Comparison of ENCODE assay signal across 8 mouse cellular contexts in genomic region chr7:47050766-47051165, GRCm38 (mm10). TPM values are rescaled to one million over a fixed set of nuclear protein-coding genes. Genes with fewer than 3 reads are reported as not detected.
DNase-seq lines count a peak whose midpoint lies in the region; ATAC-seq and TF ChIP-seq lines count a peak whose summit lies in the region.

No protein-coding gene starts in this region.

- peak; percentile 23 to 54 for DNase-seq in gastrocnemius, postnatal 4 days (ENCODE audit: low spot score in 2 of 2)
- no peak for DNase-seq in gastrocnemius, postnatal 36 days
- peak; percentile 63 for DNase-seq in adrenal gland, adult 8-10 months
- DNase-seq in forelimb bud, embryonic 11.5 days (ENCODE audit: low read depth, low spot score): peak; percentile 21
- DNase-seq in hindbrain, postnatal 0 days (ENCODE audit: low spot score): peak; percentile 60
- peak; percentile 41 for DNase-seq in left cerebral cortex, postnatal 4 days
- DNase-seq in midbrain, embryonic 10.5 days (ENCODE audit: low spot score): no peak
- DNase-seq in MN1 (ENCODE audit: low spot score): no peak

- under 1% methylated on average over 33 of the region's 34 CpGs for WGBS in hindbrain, postnatal 0 days
- under 1% methylated on average over 34 of the region's 34 CpGs for WGBS in midbrain, embryonic 10.5 days

- no peaks in the 10 kb centered on the region for H3K9me3 ChIP-seq in hindbrain, postnatal 0 days (ENCODE audit: low read length)
- no peaks in the 10 kb centered on the region for H3K9me3 ChIP-seq in midbrain, embryonic 10.5 days (replicated peaks)

- peak overlapping the region; percentile 83 for H3K9ac ChIP-seq in hindbrain, postnatal 0 days (replicated peaks; ENCODE audit: low read length)

- peak overlapping the region; percentile 83 for H3K27ac ChIP-seq in hindbrain, postnatal 0 days
- peak overlapping the region; percentile 95 for H3K27ac ChIP-seq in midbrain, embryonic 10.5 days (replicated peaks)

- H3K4me2 ChIP-seq in hindbrain, postnatal 0 days (ENCODE audit: low read depth, low read length): peak overlapping the region; percentile 92

- H3K4me3 ChIP-seq in hindbrain, postnatal 0 days (ENCODE audit: low read length): peak overlapping the region; percentile 97
- H3K4me3 ChIP-seq in midbrain, embryonic 10.5 days: peak overlapping the region; percentile 95

- peaks cover 12% of the 10 kb centered on the region for H3K4me1 ChIP-seq in hindbrain, postnatal 0 days (ENCODE audit: insufficient read depth, low read length)
- peaks cover 22% of the 10 kb centered on the region for H3K4me1 ChIP-seq in midbrain, embryonic 10.5 days

- ATAC-seq in hindbrain, postnatal 0 days: peak; percentile 69

- no peak for TF ChIP-seq CTCF in hindbrain, postnatal 0 days (IDR thresholded peaks at IDR 0.05; ENCODE audit: low read depth)

- intact Hi-C loops in gastrocnemius, postnatal 36 days (cut with DNase I): no loop called here
- intact Hi-C loops in left cerebral cortex, postnatal 4 days (cut with DNase I): no loop called here

- H3K27me3 ChIP-seq in hindbrain, postnatal 0 days (ENCODE audit: insufficient read depth, low read length): no peaks in the 10 kb centered on the region
- peaks cover 10% of the 10 kb centered on the region; the same call in 1 of the 2 replicates for H3K27me3 ChIP-seq in midbrain, embryonic 10.5 days (ENCODE audit: low read depth, poor library complexity, severe bottlenecking)

- H3K36me3 ChIP-seq in hindbrain, postnatal 0 days (ENCODE audit: insufficient read depth, low read length): no peaks in the 10 kb centered on the region
- H3K36me3 ChIP-seq in midbrain, embryonic 10.5 days: peaks cover 13% of the 10 kb centered on the region

RNA-seq across cellular contexts. Expression of gene Tmem86a, which starts 0.4 kb away (rescaled TPM):
- 1 to 10 TPM; 9.4 to 9.5 TPM for total RNA-seq in gastrocnemius, postnatal 4 days (2021)
- 1 to 10 TPM; 4.6 to 5.5 TPM for total RNA-seq in gastrocnemius, postnatal 36 days (2021)
- 100 to 1,000 TPM in 1 of 4 experiments, 10 to 100 TPM in 3; 37.9 to 108 (median 75.8) TPM for total RNA-seq in adrenal gland, adult 8-10 months (2022)
- 11.9 and 17.1 TPM in 2 replicates for total RNA-seq in hindbrain, postnatal 0 days (2014; rRNA removed)
- 29.5 and 32.3 TPM in 2 replicates for polyA plus RNA-seq in hindbrain, postnatal 0 days (2015; fragmentation: Nextera tagmentation; extraction: Ambion mirVana)
- 10 to 100 TPM; 10.6 to 12.4 TPM for total RNA-seq in left cerebral cortex, postnatal 4 days (2021)
- 12.5 and 12.8 TPM in 2 replicates for polyA plus RNA-seq in midbrain, embryonic 10.5 days (2016; fragmentation: Nextera tagmentation; extraction: Ambion mirVana)

RNA-seq across cellular contexts. Expression of gene Spty2d1, which starts 42.6 kb away (rescaled TPM):
- 10 to 100 TPM; 18.2 to 20.7 TPM for total RNA-seq in gastrocnemius, postnatal 4 days (2021)
- total RNA-seq in gastrocnemius, postnatal 36 days (2021): 1 to 10 TPM; 3.8 to 4.7 TPM
- total RNA-seq in adrenal gland, adult 8-10 months (2022): 10 to 100 TPM; 17.3 to 19.7 (median 18.9) TPM
- total RNA-seq in hindbrain, postnatal 0 days (2014; rRNA removed): 9.1 and 9.7 TPM in 2 replicates
- 5.1 and 5.8 TPM in 2 replicates for polyA plus RNA-seq in hindbrain, postnatal 0 days (2015; fragmentation: Nextera tagmentation; extraction: Ambion mirVana)
- 1 to 10 TPM; 7.8 to 9.0 TPM for total RNA-seq in left cerebral cortex, postnatal 4 days (2021)
- polyA plus RNA-seq in midbrain, embryonic 10.5 days (2016; fragmentation: Nextera tagmentation; extraction: Ambion mirVana): 11.1 and 12.8 TPM in 2 replicates

Comparison
In these comparisons a context has a peak if more than half of its experiments do, and no peak if none do; other contexts are left out.
1. DNase-seq: peak in gastrocnemius, postnatal 4 days (2 of 2), adrenal gland, adult 8-10 months (single experiment), forelimb bud, embryonic 11.5 days (single experiment), hindbrain, postnatal 0 days (single experiment) and left cerebral cortex, postnatal 4 days (single experiment); none in gastrocnemius, postnatal 36 days (0 of 2), midbrain, embryonic 10.5 days (single experiment) and MN1 (single experiment).